Mouse (Mus musculus) kidney, postnatal 0 days (tissue): ENCODE results near the gene Immt. TPM values are rescaled to one million over a fixed set of nuclear protein-coding genes. Genes with fewer than 3 reads are reported as not detected.

Experiments
- ATAC-seq: fragments of 200-750 bp; cut with Nextera tagmentation; replicated peaks from 2 replicates; pipeline ENCODE4 v1.8.0; 2017; ENCODE audit warnings: low read depth, moderate number of reproducible peaks, moderate TSS enrichment, moderate library complexity; ENCODE audit not compliant: low FRiP score
- DNase-seq: peaks from one replicate; pipeline ENCODE4 v3.0.0-alpha.2; 2016; ENCODE audit warnings: low spot score
- H3K27ac ChIP-seq: fragments of 300-500 bp; sonication (generic); 2 replicates; pipeline ENCODE4 v1.5.1; 2014; ENCODE audit warnings: mild to moderate bottlenecking
- H3K27me3 ChIP-seq: fragments of 300-500 bp; sonication (generic); 2 replicates; pipeline ENCODE4 v1.6.1; 2014; ENCODE audit warnings: low read length, mixed read lengths; ENCODE audit not compliant: insufficient read depth
- H3K36me3 ChIP-seq: fragments of 300-500 bp; sonication (generic); 2 replicates; pipeline ENCODE4 v1.6.1; 2014; ENCODE audit warnings: low read length, mixed read lengths; ENCODE audit not compliant: insufficient read depth
- H3K4me1 ChIP-seq: fragments of 300-500 bp; sonication (generic); replicated peaks from 2 replicates; pipeline ENCODE4 v1.6.1; 2014; ENCODE audit warnings: antibody characterized with exemption, low read length, mixed read lengths; ENCODE audit not compliant: insufficient read depth
- H3K4me2 ChIP-seq: fragments of 300-500 bp; sonication (generic); 2 replicates; pipeline ENCODE4 v1.6.1; 2014; ENCODE audit warnings: mild to moderate bottlenecking, low read length, moderate library complexity, mixed read lengths
- H3K4me3 ChIP-seq: fragments of 300-500 bp; sonication (generic); replicated peaks from 2 replicates; pipeline ENCODE4 v1.5.1; 2014; ENCODE audit warnings: low read depth, low read length
- H3K9ac ChIP-seq: fragments of 300-500 bp; sonication (generic); 2 replicates; pipeline ENCODE4 v1.6.1; 2014; ENCODE audit warnings: low read depth, low read length
- H3K9me3 ChIP-seq: fragments of 300-500 bp; sonication (generic); replicated peaks from 2 replicates; pipeline ENCODE4 v1.6.1; 2016; ENCODE audit warnings: low read length, inconsistent platforms, mixed read lengths
- CTCF ChIP-seq: IDR thresholded peaks from 2 replicates; pipeline ENCODE4 v1.5.1; 2016; ENCODE audit warnings: antibody characterized with exemption, low read depth, mild to moderate bottlenecking, moderate library complexity
- WGBS: fragments of 180-500 bp; shearing (Covaris S2); extraction: QIAGEN DNeasy Blood & Tissue Kit; methylation state at CpG from one replicate; pipeline ENCODE4 v1.1.7; 2014; 5-methylcytosine and 5-hydroxymethylcytosine counted together
- polyA plus RNA-seq: library from polyadenylated mRNA; unstranded; fragments of >200 nt; fragmentation: Nextera tagmentation; extraction: Ambion mirVana; gene quantifications from 2 replicates; pipeline ENCODE4 v1.2.1, GENCODE M21; 2015

The Immt gene
- polyA plus RNA-seq, 1 experiment from 2014 or later = 222 TPM

DNA sequence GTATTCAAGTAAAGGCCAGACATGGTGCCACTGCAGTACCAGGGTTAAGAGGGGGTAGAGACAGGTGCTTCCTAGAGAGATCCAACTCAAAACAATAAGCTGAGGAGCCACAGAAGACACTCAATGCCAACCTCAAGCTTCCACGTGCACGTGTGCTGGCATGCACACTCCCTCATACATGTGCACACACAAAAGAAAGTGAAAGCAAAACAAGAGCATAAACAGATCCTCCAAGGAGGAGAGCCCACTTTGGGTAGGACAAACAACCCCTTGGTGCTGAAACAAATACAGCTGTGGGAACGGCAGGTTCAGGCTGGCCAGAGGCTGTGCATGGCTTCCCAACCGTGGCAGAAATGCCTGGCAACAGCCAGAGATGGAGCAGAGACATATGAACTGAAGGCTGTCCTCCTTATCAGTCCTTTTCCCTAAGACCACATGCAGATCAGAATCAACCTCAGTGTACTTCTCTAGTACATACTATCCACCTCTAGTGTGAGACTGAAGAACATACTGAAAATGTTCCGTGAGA, 11.3 kb upstream of the Immt start:
- Histone ChIP-seq H3K27ac (no peak overlapping the region), H3K9me3 (no peaks in the 10 kb centered on the region), H3K9ac (no peak overlapping the region), H3K4me3 (no peak overlapping the region), H3K27me3 (no peaks in the 10 kb centered on the region), H3K36me3 (peaks cover 33% of the 10 kb centered on the region), H3K4me1 (no peaks in the 10 kb centered on the region; the same call in 1 of the 2 replicates), H3K4me2 (no peak overlapping the region)
- DNase-seq (no peak), ATAC-seq (no peak)
- no peak for TF ChIP-seq CTCF
- WGBS = 53% methylated on average over 5 of the region's 5 CpGs

DNA sequence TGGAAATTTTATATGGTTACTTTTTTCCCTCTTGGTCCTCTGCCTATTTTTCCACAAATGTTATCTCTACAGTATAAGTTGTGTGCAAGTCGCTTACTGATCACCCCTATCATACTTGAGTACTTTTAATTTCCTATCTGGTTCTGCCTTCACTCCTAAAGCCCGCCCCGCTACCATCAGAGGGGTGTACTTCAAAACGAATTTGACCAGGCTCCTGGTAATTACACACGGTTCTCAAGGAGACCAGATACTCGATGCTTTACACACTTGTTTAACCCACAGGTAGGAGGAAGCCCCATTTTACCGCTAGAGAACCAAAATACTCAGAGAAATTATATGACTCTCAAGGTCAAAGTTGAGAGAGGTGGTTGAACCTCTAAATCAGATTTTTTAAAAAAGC, 8.0 kb upstream of the Immt start:
- no peak for TF ChIP-seq CTCF
- 3% methylated on average over 7 of the region's 7 CpGs for WGBS
- H3K27me3 ChIP-seq = no peaks in the 10 kb centered on the region
- no peaks in the 10 kb centered on the region for H3K9me3 ChIP-seq
- H3K9ac ChIP-seq = peak overlapping the region; percentile 61
- H3K27ac ChIP-seq = no peak overlapping the region
- H3K4me1 ChIP-seq = no peaks in the 10 kb centered on the region; the same call in 1 of the 2 replicates
- peak overlapping the region; percentile 62 for H3K4me3 ChIP-seq
- ATAC-seq (no peak), DNase-seq (no peak)
- H3K4me2 ChIP-seq = peak overlapping the region; percentile 66
- peaks cover 6% of the 10 kb centered on the region for H3K36me3 ChIP-seq

DNA sequence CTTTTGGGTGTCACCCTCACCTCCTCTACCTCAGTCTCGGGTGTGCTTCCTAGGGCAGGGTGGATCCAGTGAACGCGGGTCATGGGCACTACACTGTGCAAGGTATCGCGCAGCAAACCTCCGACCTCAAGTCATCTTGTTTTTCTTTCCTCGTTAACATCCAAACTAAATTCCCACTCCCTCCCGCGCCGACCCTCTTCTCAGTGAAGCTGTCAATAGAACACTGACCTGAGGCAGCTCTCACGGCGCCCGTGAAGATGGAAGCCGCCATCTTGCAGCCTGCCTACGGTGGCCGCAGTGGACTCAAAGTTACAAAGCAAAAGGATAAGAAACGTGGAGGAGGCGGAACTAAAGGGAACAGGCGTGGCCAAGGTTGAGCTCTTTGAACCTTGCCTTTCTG, 7.6 kb upstream of the Immt start:
- H3K9me3 ChIP-seq = no peaks in the 10 kb centered on the region
- H3K4me3 ChIP-seq = peak overlapping the region; percentile 62
- no peaks in the 10 kb centered on the region; the same call in 1 of the 2 replicates for H3K4me1 ChIP-seq
- peak; percentile 96 for DNase-seq
- no peak for TF ChIP-seq CTCF
- WGBS = under 1% methylated on average over 19 of the region's 19 CpGs
- H3K27ac ChIP-seq = no peak overlapping the region
- H3K27me3 ChIP-seq = no peaks in the 10 kb centered on the region
- H3K36me3 ChIP-seq = peaks cover 2% of the 10 kb centered on the region; the same call in 1 of the 2 replicates
- ATAC-seq = peak; percentile 87
- H3K4me2 ChIP-seq = peak overlapping the region; percentile 66
- H3K9ac ChIP-seq = peak overlapping the region; percentile 61

DNA sequence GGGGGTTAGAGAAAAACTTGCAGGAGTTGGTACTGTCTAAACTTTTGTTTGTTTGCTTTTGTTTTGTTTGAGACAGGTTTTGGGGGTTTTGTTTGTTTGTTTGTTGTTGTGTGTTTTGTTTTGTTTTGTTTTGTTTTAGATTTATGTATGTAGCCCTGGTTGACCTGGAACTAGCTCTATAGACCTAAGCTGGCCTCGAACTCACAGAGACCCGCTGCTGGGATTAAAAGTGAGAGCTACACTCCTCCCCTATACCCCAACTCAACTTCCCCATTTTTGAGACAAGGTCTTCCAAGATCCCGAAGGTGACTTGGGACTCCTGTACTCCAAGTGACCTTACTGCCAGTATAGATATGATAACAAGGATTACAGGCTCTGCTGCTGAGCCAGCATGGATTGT, 7.2 kb upstream of the Immt start:
- TF ChIP-seq CTCF = no peak
- H3K9ac ChIP-seq = peak overlapping the region; percentile 61; the same call in 1 of the 2 replicates
- 40% methylated on average over 3 of the region's 3 CpGs for WGBS
- peak overlapping the region; percentile 62 for H3K4me3 ChIP-seq
- no peaks in the 10 kb centered on the region for H3K27me3 ChIP-seq
- ATAC-seq = no peak; the same call in 1 of the 2 replicates
- H3K27ac ChIP-seq = no peak overlapping the region
- no peaks in the 10 kb centered on the region; the same call in 1 of the 2 replicates for H3K4me1 ChIP-seq
- H3K36me3 ChIP-seq = no peaks in the 10 kb centered on the region
- H3K9me3 ChIP-seq = no peaks in the 10 kb centered on the region
- DNase-seq = no peak
- peak overlapping the region; percentile 66 for H3K4me2 ChIP-seq

DNA sequence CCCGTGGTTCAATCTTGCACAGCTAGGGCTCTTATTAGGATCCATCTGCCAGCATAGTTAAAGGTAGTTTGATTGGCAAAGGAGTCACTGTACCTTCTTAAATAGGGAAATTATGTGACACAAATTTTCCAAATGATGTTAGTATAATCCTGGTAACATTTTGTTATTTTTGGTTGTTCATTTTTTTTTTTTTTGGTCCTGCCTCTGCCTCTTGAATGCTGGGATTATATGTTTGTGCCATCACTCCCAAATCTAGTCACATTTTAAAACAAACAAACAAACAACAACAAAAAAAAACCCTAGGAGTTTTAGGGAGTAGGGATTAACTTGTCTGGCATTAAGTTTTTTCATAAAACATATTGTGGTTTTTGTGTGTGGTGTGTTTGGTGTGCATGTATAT, 4.3 kb upstream of the Immt start, which contains the start of gene Mrpl35:
Gene Mrpl35, minus strand, starts transcription at position 101 of the 400 bp plus-strand sequence.
- Histone ChIP-seq H3K36me3 (no peaks in the 10 kb centered on the region), H3K9ac (no peak within 1 kb of the TSS), H3K4me2 (no peak within 1 kb of the TSS), H3K27me3 (no peaks in the 10 kb centered on the region), H3K4me3 (no peak within 1 kb of the TSS), H3K4me1 (no peaks in the 10 kb centered on the region; the same call in 1 of the 2 replicates), H3K27ac (no peak within 1 kb of the TSS), H3K9me3 (no peaks in the 10 kb centered on the region)
- 41% methylated on average over 1 of the region's 1 CpGs for WGBS
- TF ChIP-seq CTCF = no peak
- ATAC-seq = no peak
- no peak for DNase-seq

DNA sequence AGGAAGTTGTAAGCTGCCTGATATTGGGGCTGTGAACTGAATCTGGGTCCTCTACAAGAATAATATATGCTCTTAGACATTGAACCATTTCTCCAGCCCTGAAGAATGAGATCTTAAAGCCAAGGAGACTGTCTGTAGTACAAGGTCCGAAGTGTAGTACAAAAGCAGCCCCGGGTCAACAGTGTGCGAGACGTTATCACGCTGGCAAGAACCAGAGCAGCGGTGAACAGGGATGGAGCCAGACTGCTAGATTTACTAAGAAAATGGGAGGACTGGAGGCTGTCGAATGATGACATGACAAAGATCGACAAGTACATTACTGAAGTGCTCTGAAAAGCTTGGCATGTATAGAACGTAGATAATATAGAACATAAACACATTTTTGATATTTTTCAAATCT, 1.4 kb upstream of the Immt start:
- Histone ChIP-seq H3K4me1 (0 out of 2 replicates have a peak, but pooled peaks cover 6% of the 10 kb centered on the region), H3K9me3 (no peaks in the 10 kb centered on the region), H3K36me3 (0 out of 2 replicates have a peak, but pooled peaks cover under 1% of the 10 kb centered on the region), H3K9ac (no peak overlapping the region), H3K4me3 (no peak overlapping the region), H3K4me2 (no peak overlapping the region), H3K27ac (no peak overlapping the region), H3K27me3 (no peaks in the 10 kb centered on the region)
- no peak for TF ChIP-seq CTCF
- 87% methylated on average over 9 of the region's 9 CpGs for WGBS
- no peak for ATAC-seq
- no peak for DNase-seq
